Comparison of ENCODE assay signal across 9 mouse cellular contexts in the genomic region with DNA sequence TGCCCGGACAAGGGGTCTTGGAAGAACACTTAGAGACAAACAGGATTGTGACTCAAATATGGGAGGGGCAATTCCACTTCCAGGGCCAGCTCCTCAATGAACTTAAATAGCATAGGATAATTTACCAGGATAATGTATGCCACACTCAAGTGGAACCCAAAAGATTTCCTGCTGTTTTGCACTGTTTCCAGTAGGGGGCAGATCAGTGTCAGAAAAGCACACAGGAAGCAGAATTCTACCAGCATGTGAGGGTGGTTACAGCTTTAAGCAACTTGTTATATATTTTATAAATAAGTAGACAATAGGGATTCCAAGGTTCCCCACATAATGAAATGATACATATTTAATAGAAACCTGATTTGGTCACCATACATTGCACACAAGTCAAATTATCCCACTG. TPM values are rescaled to one million over a fixed set of nuclear protein-coding genes. Genes with fewer than 3 reads are reported as not detected.
DNase-seq lines count a peak whose midpoint lies in the region; ATAC-seq and TF ChIP-seq lines count a peak whose summit lies in the region.
"Had no signal": no experiment of that assay in that cellular context is flagged by ENCODE, and none has a peak within 500 bp of the region (broad histone marks: within the 10 kb centered on the region; RNA-seq: fewer than 3 reads in every experiment).

No protein-coding gene starts in this region.

- no peaks in the 10 kb centered on the region for H3K27me3 ChIP-seq in hindbrain, embryonic 14.5 days (ENCODE audit: control insufficient read depth, insufficient read depth, low read length)
- no peaks in the 10 kb centered on the region for H3K27me3 ChIP-seq in hindbrain, embryonic 10.5 days (ENCODE audit: insufficient read depth, poor library complexity, severe bottlenecking)
- no peaks in the 10 kb centered on the region for H3K27me3 ChIP-seq in spleen, adult 2 months (ENCODE audit: control insufficient read depth, insufficient read depth, low read length)
- no peaks in the 10 kb centered on the region for H3K27me3 ChIP-seq in hindbrain, embryonic 16.5 days (replicated peaks; ENCODE audit: control insufficient read depth, insufficient read depth, low read length)
- H3K27me3 ChIP-seq: liver, embryonic 13.5 days had no signal

- H3K9ac ChIP-seq in hindbrain, embryonic 14.5 days: no peak overlapping the region
- H3K9ac ChIP-seq in hindbrain, embryonic 16.5 days (ENCODE audit: low read depth, low read length): no peak overlapping the region
- H3K9ac ChIP-seq: liver, embryonic 13.5 days had no signal

- peak; percentile 61; the same call in 1 of the 2 replicates for TF ChIP-seq CTCF in spleen, adult 2 months (IDR thresholded peaks at IDR 0.05; ENCODE audit: extremely low read depth, insufficient read depth, insufficient read length, insufficient replicate concordance)
- peak; percentile 64 for TF ChIP-seq CTCF in cortical plate, adult 2 months (IDR thresholded peaks at IDR 0.05; ENCODE audit: extremely low read depth, insufficient read depth, low read length)

- 88% methylated on average over 1 of the region's 1 CpGs for WGBS in hindbrain, embryonic 14.5 days
- WGBS in hindbrain, embryonic 10.5 days: 88% methylated on average over 1 of the region's 1 CpGs
- 70% methylated on average over 1 of the region's 1 CpGs for WGBS in spleen, adult 2 months
- 77% methylated on average over 1 of the region's 1 CpGs for WGBS in hindbrain, embryonic 16.5 days

- no peaks in the 10 kb centered on the region for H3K9me3 ChIP-seq in hindbrain, embryonic 14.5 days (ENCODE audit: control insufficient read depth, low read length)
- no peaks in the 10 kb centered on the region for H3K9me3 ChIP-seq in hindbrain, embryonic 10.5 days
- no peaks in the 10 kb centered on the region for H3K9me3 ChIP-seq in hindbrain, embryonic 16.5 days (ENCODE audit: control insufficient read depth, low read length)
- H3K9me3 ChIP-seq: liver, embryonic 13.5 days had no signal

- no peaks in the 10 kb centered on the region for H3K36me3 ChIP-seq in hindbrain, embryonic 14.5 days (replicated peaks; ENCODE audit: control insufficient read depth, insufficient read depth)
- no peaks in the 10 kb centered on the region for H3K36me3 ChIP-seq in hindbrain, embryonic 10.5 days
- H3K36me3 ChIP-seq in spleen, adult 2 months (ENCODE audit: control insufficient read depth, insufficient read depth, low read length): no peaks in the 10 kb centered on the region
- H3K36me3 ChIP-seq in hindbrain, embryonic 16.5 days (ENCODE audit: control insufficient read depth, insufficient read depth, low read length): no peaks in the 10 kb centered on the region
- H3K36me3 ChIP-seq: liver, embryonic 13.5 days had no signal

- H3K4me2 ChIP-seq in hindbrain, embryonic 14.5 days (replicated peaks): no peak overlapping the region
- H3K4me2 ChIP-seq in hindbrain, embryonic 16.5 days (ENCODE audit: low read length): no peak overlapping the region
- H3K4me2 ChIP-seq: liver, embryonic 13.5 days had no signal

- DNase-seq in hindbrain, embryonic 14.5 days (ENCODE audit: low spot score): peak; percentile 41
- no peak for DNase-seq in hindbrain, embryonic 10.5 days (ENCODE audit: low spot score)
- peak in 1 of 2 experiments; percentile 38 for DNase-seq in spleen, adult 2 months (ENCODE audit: low read depth in 1 of 2, low spot score in 2 of 2)
- no peak for DNase-seq in spleen, adult 18-20 months
- DNase-seq in thymus, postnatal 14 days: peak; percentile 59
- DNase-seq in right cerebral cortex, postnatal 36 days (ENCODE audit: low spot score in 2 of 2): no peak
- DNase-seq: liver, embryonic 13.5 days had no signal

- no peak overlapping the region for H3K27ac ChIP-seq in hindbrain, embryonic 14.5 days
- no peak overlapping the region for H3K27ac ChIP-seq in hindbrain, embryonic 10.5 days
- H3K27ac ChIP-seq in spleen, adult 2 months (ENCODE audit: insufficient read depth, low read length): no peak overlapping the region
- no peak overlapping the region for H3K27ac ChIP-seq in cortical plate, adult 2 months (ENCODE audit: insufficient read depth, low read length)
- no peak overlapping the region for H3K27ac ChIP-seq in hindbrain, embryonic 16.5 days (ENCODE audit: low read depth, low read length)
- H3K27ac ChIP-seq: liver, embryonic 13.5 days had no signal

- H3K4me1 ChIP-seq in hindbrain, embryonic 14.5 days (replicated peaks; ENCODE audit: control insufficient read depth, insufficient read depth, low read length): no peaks in the 10 kb centered on the region
- H3K4me1 ChIP-seq in hindbrain, embryonic 10.5 days (replicated peaks): no peaks in the 10 kb centered on the region
- H3K4me1 ChIP-seq in spleen, adult 2 months (ENCODE audit: control insufficient read depth, insufficient read depth, insufficient read length): no peaks in the 10 kb centered on the region
- no peaks in the 10 kb centered on the region for H3K4me1 ChIP-seq in cortical plate, adult 2 months (ENCODE audit: control insufficient read depth, insufficient read depth, low read length)
- H3K4me1 ChIP-seq in hindbrain, embryonic 16.5 days (ENCODE audit: control insufficient read depth, insufficient read depth, low read depth, low read length): no peaks in the 10 kb centered on the region
- H3K4me1 ChIP-seq: liver, embryonic 13.5 days had no signal

- no peak overlapping the region for H3K4me3 ChIP-seq in hindbrain, embryonic 14.5 days (replicated peaks; ENCODE audit: low read length)
- no peak overlapping the region for H3K4me3 ChIP-seq in hindbrain, embryonic 10.5 days
- no peak overlapping the region for H3K4me3 ChIP-seq in spleen, adult 2 months (ENCODE audit: extremely low read depth, insufficient read depth, insufficient read length)
- no peak overlapping the region for H3K4me3 ChIP-seq in cortical plate, adult 2 months (ENCODE audit: insufficient read depth, low read length)
- H3K4me3 ChIP-seq in hindbrain, embryonic 16.5 days (ENCODE audit: low read length): no peak overlapping the region
- H3K4me3 ChIP-seq: liver, embryonic 13.5 days had no signal

- TF ChIP-seq POLR2A in spleen, adult 2 months (IDR thresholded peaks at IDR 0.05; ENCODE audit: low read depth, low read length): no peak
- TF ChIP-seq POLR2A in cortical plate, adult 2 months (IDR thresholded peaks at IDR 0.05; ENCODE audit: extremely low read depth, insufficient read depth, low read length): no peak

- ATAC-seq in hindbrain, embryonic 14.5 days (ENCODE audit: low FRiP score): no peak
- ATAC-seq in hindbrain, embryonic 16.5 days: no peak

RNA-seq across cellular contexts. Expression of gene Ankrd22, which starts 13.9 kb away (rescaled TPM):
- not detected in 2 replicates for polyA plus RNA-seq in hindbrain, embryonic 14.5 days (2014; fragmentation: Nextera tagmentation; extraction: Ambion mirVana)
- not detected in 2 replicates for polyA plus RNA-seq in hindbrain, embryonic 10.5 days (2016; fragmentation: Nextera tagmentation; extraction: Ambion mirVana)
- polyA plus RNA-seq in spleen, adult 2 months (2012; rRNA removed): 0.36 TPM in 1 of 2 replicates, not detected in the other
- 0.04 and 0.57 TPM in 2 replicates for polyA plus RNA-seq in cortical plate, adult 2 months (2012; rRNA removed)
- not detected in 2 replicates for polyA plus RNA-seq in hindbrain, embryonic 16.5 days (2015; fragmentation: Nextera tagmentation; extraction: Ambion mirVana)

RNA-seq across cellular contexts. Expression of gene Stambpl1, which starts 40.1 kb away (rescaled TPM):
- 18.6 and 26.9 TPM in 2 replicates for polyA plus RNA-seq in hindbrain, embryonic 14.5 days (2014; fragmentation: Nextera tagmentation; extraction: Ambion mirVana)
- 2.9 and 3.7 TPM in 2 replicates for polyA plus RNA-seq in hindbrain, embryonic 10.5 days (2016; fragmentation: Nextera tagmentation; extraction: Ambion mirVana)
- polyA plus RNA-seq in spleen, adult 2 months (2012; rRNA removed): 9.5 and 10.1 TPM in 2 replicates
- 16.4 TPM in 2 replicates for polyA plus RNA-seq in cortical plate, adult 2 months (2012; rRNA removed)
- polyA plus RNA-seq in hindbrain, embryonic 16.5 days (2015; fragmentation: Nextera tagmentation; extraction: Ambion mirVana): 25.9 and 30.0 TPM in 2 replicates

RNA-seq across cellular contexts. Expression of gene Lipm, which starts 51.2 kb away (rescaled TPM):
- not detected in 2 replicates for polyA plus RNA-seq in hindbrain, embryonic 14.5 days (2014; fragmentation: Nextera tagmentation; extraction: Ambion mirVana)
- polyA plus RNA-seq in hindbrain, embryonic 10.5 days (2016; fragmentation: Nextera tagmentation; extraction: Ambion mirVana): not detected in 2 replicates
- not detected in 2 replicates for polyA plus RNA-seq in spleen, adult 2 months (2012; rRNA removed)
- polyA plus RNA-seq in cortical plate, adult 2 months (2012; rRNA removed): 0.13 and 0.19 TPM in 2 replicates
- polyA plus RNA-seq in hindbrain, embryonic 16.5 days (2015; fragmentation: Nextera tagmentation; extraction: Ambion mirVana): not detected in 2 replicates
- polyA plus RNA-seq: liver, embryonic 13.5 days had no signal

Comparison
In these comparisons a context has a peak if more than half of its experiments do, and no peak if none do; other contexts are left out.
1. DNase-seq: peak in hindbrain, embryonic 14.5 days (single experiment) and thymus, postnatal 14 days (single experiment); none in hindbrain, embryonic 10.5 days (single experiment), spleen, adult 18-20 months (0 of 2) and right cerebral cortex, postnatal 36 days (0 of 2).